Mouse (Mus musculus) liver, embryonic 13.5 days (tissue): ENCODE measurements around the gene Tspan8. TPM values are rescaled to one million over a fixed set of nuclear protein-coding genes. Genes with fewer than 3 reads are reported as not detected.
"Not testable (repeated sequence)": the region's sequence is repeated elsewhere in the genome, so short reads cannot be mapped to it uniquely, and the experiment has no call there.

Experiments used
- ATAC-seq: fragments of 200-750 bp; cut with Nextera tagmentation; 2 replicates; pipeline ENCODE4 v1.8.0; 2017; ENCODE audit warnings: low read depth, mild to moderate bottlenecking, moderate number of reproducible peaks, moderate library complexity
- DNase-seq: peaks from one replicate; pipeline ENCODE4 v3.0.0; 2022
- H3K27ac ChIP-seq: fragments of 300-500 bp; sonication (generic); 2 replicates; pipeline ENCODE4 v1.5.1; 2015; ENCODE audit warnings: moderate library complexity, mild to moderate bottlenecking, inconsistent platforms
- H3K27me3 ChIP-seq: fragments of 300-500 bp; sonication (generic); 2 replicates; pipeline ENCODE4 v1.6.1; 2015; ENCODE audit warnings: mild to moderate bottlenecking, inconsistent platforms
- H3K36me3 ChIP-seq: fragments of 300-500 bp; sonication (generic); 2 replicates; pipeline ENCODE4 v1.6.1; 2015; ENCODE audit warnings: mild to moderate bottlenecking, inconsistent platforms
- H3K4me1 ChIP-seq: fragments of 300-500 bp; sonication (generic); replicated peaks from 2 replicates; pipeline ENCODE4 v1.6.1; 2015; ENCODE audit warnings: inconsistent platforms
- H3K4me2 ChIP-seq: fragments of 300-500 bp; sonication (generic); 2 replicates; pipeline ENCODE4 v1.6.1; 2015; ENCODE audit warnings: inconsistent platforms, mild to moderate bottlenecking, moderate library complexity
- H3K4me3 ChIP-seq: fragments of 300-500 bp; sonication (generic); replicated peaks from 2 replicates; pipeline ENCODE4 v1.5.1; 2015; ENCODE audit warnings: mild to moderate bottlenecking, inconsistent platforms
- H3K9ac ChIP-seq: fragments of 300-500 bp; sonication (generic); 2 replicates; pipeline ENCODE4 v1.6.1; 2015; ENCODE audit warnings: mild to moderate bottlenecking, inconsistent platforms
- H3K9me3 ChIP-seq: fragments of 300-500 bp; sonication (generic); replicated peaks from 2 replicates; pipeline ENCODE4 v1.6.1; 2016; ENCODE audit warnings: inconsistent platforms
- WGBS: fragments of 180-500 bp; shearing (Covaris S2); methylation state at CpG from one replicate; pipeline ENCODE4 v1.1.7; 2015; ENCODE audit not compliant: insufficient replicate concordance; 5-methylcytosine and 5-hydroxymethylcytosine counted together
- polyA plus RNA-seq: library from polyadenylated mRNA; unstranded; fragments of >200 nt; fragmentation: Nextera tagmentation; extraction: Ambion mirVana; gene quantifications from 2 replicates; pipeline ENCODE4 v1.2.1, GENCODE M21; 2015

The Tspan8 gene
- polyA plus RNA-seq, 1 experiment from 2014 or later: 63.1 TPM

- H3K4me2 ChIP-seq, H3K27me3 ChIP-seq, H3K4me1 ChIP-seq: not testable (repeated sequence)
These were observed 13.6 kb upstream of the Tspan8 start for GRCm38 (mm10) chr10:115803013-115803412.

GRCm38 (mm10) chr10:115803765-115804164 is 12.9 kb upstream of the Tspan8 start:
- H3K9me3 ChIP-seq: 0 out of 2 replicates have a peak, but pooled peaks cover 2% of the 10 kb centered on the region
- H3K9ac ChIP-seq: no peak overlapping the region
- no peaks in the 10 kb centered on the region for H3K27me3 ChIP-seq
- H3K36me3 ChIP-seq: no peaks in the 10 kb centered on the region
- no peaks in the 10 kb centered on the region; the same call in 1 of the 2 replicates for H3K4me1 ChIP-seq
- no peak overlapping the region for H3K4me3 ChIP-seq
- 36% methylated on average over 2 of the region's 2 CpGs for WGBS
- DNase-seq (no peak), ATAC-seq (no peak)
- H3K27ac ChIP-seq: no peak overlapping the region
- no peak overlapping the region for H3K4me2 ChIP-seq

More at GRCm38 (mm10) chr10:115803013-115803412, 13.6 kb upstream of the Tspan8 start:
- H3K27ac ChIP-seq, H3K36me3 ChIP-seq, H3K9me3 ChIP-seq, H3K9ac ChIP-seq, DNase-seq, H3K4me3 ChIP-seq: not testable (repeated sequence)
- WGBS: 84% methylated on average over 9 of the region's 9 CpGs
- peak; percentile 42; the same call in 1 of the 2 replicates for ATAC-seq

- 0 out of 2 replicates have a peak, but pooled peaks cover 2% of the 10 kb centered on the region for H3K9me3 ChIP-seq
- H3K4me1 ChIP-seq: no peaks in the 10 kb centered on the region; the same call in 1 of the 2 replicates
These were observed 10.6 kb upstream of the Tspan8 start for GRCm38 (mm10) chr10:115805987-115806386.

GRCm38 (mm10) chr10:115809169-115809568 is 7.5 kb upstream of the Tspan8 start:
- no peaks in the 10 kb centered on the region for H3K27me3 ChIP-seq
- no peak for DNase-seq
- H3K4me2 ChIP-seq: no peak overlapping the region
- ATAC-seq: peak; percentile 30; the same call in 1 of the 2 replicates
- no peak overlapping the region for H3K27ac ChIP-seq
- H3K4me1 ChIP-seq: no peaks in the 10 kb centered on the region
- no peak overlapping the region for H3K9ac ChIP-seq
- H3K4me3 ChIP-seq: no peak overlapping the region
- H3K9me3 ChIP-seq: no peaks in the 10 kb centered on the region
- 67% methylated on average over 7 of the region's 7 CpGs for WGBS
- no peaks in the 10 kb centered on the region for H3K36me3 ChIP-seq

More at GRCm38 (mm10) chr10:115805987-115806386, 10.6 kb upstream of the Tspan8 start:
- Histone ChIP-seq H3K27ac (no peak overlapping the region), H3K27me3 (no peaks in the 10 kb centered on the region), H3K4me2 (no peak overlapping the region), H3K4me3 (no peak overlapping the region), H3K9ac (no peak overlapping the region), H3K36me3 (no peaks in the 10 kb centered on the region)
- DNase-seq (no peak), ATAC-seq (no peak)
- 25% methylated on average over 5 of the region's 5 CpGs for WGBS

DNA sequence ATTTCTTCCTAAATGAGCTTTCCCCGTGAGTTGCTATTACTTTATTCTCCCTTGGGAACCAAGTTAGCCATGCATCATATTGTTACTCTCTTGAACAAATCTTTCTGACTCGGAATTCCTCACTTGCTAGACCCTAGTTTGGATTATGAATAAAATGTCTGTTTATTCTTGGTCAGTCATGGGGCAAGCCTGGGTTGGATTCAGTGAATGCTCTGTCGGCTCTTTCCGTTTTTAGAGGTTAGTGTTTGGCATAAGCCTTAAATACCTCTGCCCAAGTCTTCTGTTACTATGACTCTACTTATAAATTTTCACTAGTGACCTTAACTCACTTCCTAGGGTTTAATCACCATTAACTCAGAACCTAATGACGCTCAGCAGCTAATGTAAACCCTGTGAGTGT is 5.1 kb upstream of the Tspan8 start:
- Histone ChIP-seq H3K4me3 (no peak overlapping the region), H3K4me2 (no peak overlapping the region), H3K9ac (no peak overlapping the region), H3K27me3 (no peaks in the 10 kb centered on the region), H3K27ac (no peak overlapping the region), H3K36me3 (no peaks in the 10 kb centered on the region), H3K9me3 (no peaks in the 10 kb centered on the region), H3K4me1 (peaks cover 21% of the 10 kb centered on the region)
- ATAC-seq: no peak
- DNase-seq: no peak
- WGBS: 67% methylated on average over 5 of the region's 5 CpGs

- DNase-seq: no peak
- ATAC-seq: no peak
- H3K4me2 ChIP-seq: no peak overlapping the region
These were observed 1.8 kb upstream of the Tspan8 start for GRCm38 (mm10) chr10:115814878-115815277.

DNA sequence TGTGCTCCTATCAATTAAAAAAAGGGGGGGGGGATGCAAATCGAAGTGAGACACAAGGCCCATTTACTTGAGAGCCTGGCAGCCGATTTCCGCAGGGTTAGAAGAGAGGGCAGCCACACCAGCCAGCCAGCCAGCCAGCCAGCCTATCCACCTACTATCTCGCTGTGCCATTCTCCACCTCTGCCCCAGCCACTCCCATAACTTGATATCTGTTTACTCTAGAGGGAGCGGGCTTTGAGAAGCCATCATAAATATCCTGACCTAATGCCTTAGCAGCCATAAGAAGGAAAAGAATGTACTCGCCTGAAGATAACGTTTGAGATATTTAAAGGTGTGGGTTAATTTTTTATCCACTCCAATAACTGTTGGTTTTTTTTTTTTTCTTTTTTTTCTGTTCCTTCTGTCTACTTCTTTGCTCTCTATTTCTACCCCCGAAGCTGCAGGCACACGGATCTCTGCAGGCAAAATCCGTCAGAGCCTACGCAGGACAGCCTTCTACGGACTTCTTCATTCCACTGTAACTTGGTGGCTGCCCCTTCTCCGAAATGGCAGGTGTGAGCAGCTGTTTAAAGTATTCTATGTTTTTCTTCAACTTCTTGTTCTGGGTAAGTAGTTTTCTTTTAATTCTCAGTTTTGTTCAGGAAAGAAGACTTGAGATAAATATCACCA is 558 bp downstream of the Tspan8 start:
- Histone ChIP-seq H3K27ac (peak overlapping the region; percentile 96), H3K27me3 (no peaks in the 10 kb centered on the region), H3K9me3 (no peaks in the 10 kb centered on the region), H3K4me2 (peak overlapping the region; percentile 58), H3K4me1 (peaks cover 46% of the 10 kb centered on the region), H3K9ac (peak overlapping the region; percentile 86), H3K4me3 (peak overlapping the region; percentile 68), H3K36me3 (peaks cover 18% of the 10 kb centered on the region)
- DNase-seq (peak; percentile 74), ATAC-seq (peak; percentile 100)
- 7% methylated on average over 13 of the region's 13 CpGs for WGBS

More at GRCm38 (mm10) chr10:115814878-115815277, 1.8 kb upstream of the Tspan8 start:
- WGBS: 77% methylated on average over 11 of the region's 11 CpGs
- Histone ChIP-seq H3K9ac (no peak overlapping the region), H3K36me3 (0 out of 2 replicates have a peak, but pooled peaks cover 4% of the 10 kb centered on the region), H3K4me3 (no peak overlapping the region), H3K9me3 (no peaks in the 10 kb centered on the region), H3K27ac (no peak overlapping the region), H3K27me3 (no peaks in the 10 kb centered on the region), H3K4me1 (peaks cover 34% of the 10 kb centered on the region)

DNA sequence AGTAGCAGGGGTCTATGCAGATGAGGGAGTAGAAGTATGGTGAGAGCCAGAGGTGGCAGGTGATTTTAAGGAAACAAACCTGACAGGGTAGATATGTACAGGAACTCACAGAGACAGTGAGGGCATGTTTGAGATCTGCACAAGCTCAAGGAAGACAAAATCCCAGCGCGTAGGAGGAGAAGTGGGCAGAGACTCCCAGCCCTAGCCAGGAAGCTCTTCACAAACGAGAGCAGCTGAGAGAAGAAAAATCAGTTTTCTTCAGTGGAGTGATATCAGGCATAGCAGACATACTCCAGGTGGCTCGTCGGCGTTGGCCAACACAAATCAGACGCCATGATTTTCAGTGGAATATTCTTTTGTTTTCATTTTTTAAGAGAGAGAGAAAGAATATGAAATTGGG is 8.7 kb downstream of the Tspan8 start:
- H3K4me2 ChIP-seq: no peak overlapping the region
- WGBS: 73% methylated on average over 7 of the region's 7 CpGs
- DNase-seq: no peak

DNA sequence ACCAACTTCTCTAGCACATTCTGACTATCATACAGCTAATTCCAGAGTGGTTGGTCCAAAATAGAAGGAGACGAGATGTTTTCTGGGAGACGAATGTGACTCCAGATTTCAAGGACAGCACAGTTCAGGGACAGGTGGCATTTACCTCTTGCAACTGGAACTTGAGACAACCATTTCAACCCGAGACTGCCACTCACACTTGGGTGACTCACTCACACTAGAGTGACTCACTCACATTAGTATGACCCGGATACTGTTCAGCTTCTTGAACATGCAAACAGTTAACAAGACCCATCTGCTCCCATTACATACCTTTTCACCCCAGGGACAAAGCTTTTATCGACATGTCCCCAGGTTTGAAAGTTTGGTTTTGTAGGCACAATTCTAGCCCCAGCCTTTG is 12.2 kb downstream of the Tspan8 start:
- Histone ChIP-seq H3K27ac (no peak overlapping the region), H3K27me3 (no peaks in the 10 kb centered on the region), H3K9ac (no peak overlapping the region), H3K9me3 (no peaks in the 10 kb centered on the region), H3K36me3 (peaks cover 79% of the 10 kb centered on the region), H3K4me1 (peaks cover 14% of the 10 kb centered on the region), H3K4me2 (no peak overlapping the region), H3K4me3 (no peak overlapping the region)
- WGBS: 90% methylated on average over 5 of the region's 5 CpGs
- no peak for ATAC-seq
- DNase-seq: no peak

More for the DNA sequence above, 8.7 kb downstream of the Tspan8 start:
- Histone ChIP-seq H3K9me3 (no peaks in the 10 kb centered on the region), H3K27me3 (no peaks in the 10 kb centered on the region), H3K27ac (no peak overlapping the region), H3K9ac (no peak overlapping the region), H3K36me3 (peaks cover 68% of the 10 kb centered on the region), H3K4me1 (peaks cover 12% of the 10 kb centered on the region), H3K4me3 (no peak overlapping the region)
- no peak for ATAC-seq

DNA sequence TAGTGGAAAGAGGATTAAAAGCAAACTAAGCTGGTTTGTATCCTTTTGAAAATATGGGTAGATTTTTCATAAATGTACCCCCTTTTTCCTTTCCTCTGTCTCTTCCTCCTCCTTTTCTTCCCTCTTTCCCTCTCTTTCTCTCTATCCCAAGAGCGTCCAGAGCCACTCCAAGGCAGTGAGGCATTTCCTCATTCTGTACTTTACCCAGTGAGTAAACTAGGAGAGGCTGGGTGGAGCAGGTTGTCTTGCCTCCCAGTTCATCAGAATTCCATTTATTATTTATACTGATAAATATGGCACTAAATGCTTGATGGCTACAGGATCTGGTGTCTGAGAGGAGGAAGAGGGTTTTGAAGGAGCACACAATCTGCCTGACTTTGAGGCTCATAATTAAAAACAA is 13.1 kb downstream of the Tspan8 start:
- DNase-seq (no peak), ATAC-seq (no peak)
- H3K9ac ChIP-seq: no peak overlapping the region
- no peak overlapping the region for H3K27ac ChIP-seq
- H3K4me3 ChIP-seq: no peak overlapping the region
- H3K27me3 ChIP-seq: no peaks in the 10 kb centered on the region
- no peak overlapping the region for H3K4me2 ChIP-seq
- H3K4me1 ChIP-seq: peaks cover 22% of the 10 kb centered on the region
- peaks cover 82% of the 10 kb centered on the region for H3K36me3 ChIP-seq
- WGBS: 63% methylated on average over 1 of the region's 1 CpGs
- H3K9me3 ChIP-seq: no peaks in the 10 kb centered on the region

- no peaks in the 10 kb centered on the region for H3K9me3 ChIP-seq
- 82% methylated on average over 3 of the region's 3 CpGs for WGBS
- no peak overlapping the region for H3K4me2 ChIP-seq
- H3K9ac ChIP-seq: no peak overlapping the region
- no peak overlapping the region for H3K4me3 ChIP-seq
- H3K27me3 ChIP-seq: no peaks in the 10 kb centered on the region
- no peak overlapping the region for H3K27ac ChIP-seq
- H3K36me3 ChIP-seq: peaks cover 85% of the 10 kb centered on the region
- ATAC-seq: no peak
- DNase-seq: no peak
- peaks cover 22% of the 10 kb centered on the region for H3K4me1 ChIP-seq
These were observed 14.1 kb downstream of the Tspan8 start for GRCm38 (mm10) chr10:115830726-115831125.

- WGBS: 39% methylated on average over 6 of the region's 6 CpGs
- DNase-seq (peak; percentile 13), ATAC-seq (peak; percentile 89)
- Histone ChIP-seq H3K27ac (0 out of 2 replicates have a peak overlapping the region, but pooled peaks have one; percentile 23), H3K36me3 (peaks cover 96% of the 10 kb centered on the region), H3K27me3 (no peaks in the 10 kb centered on the region), H3K4me1 (peaks cover 22% of the 10 kb centered on the region), H3K9ac (no peak overlapping the region), H3K4me2 (0 out of 2 replicates have a peak overlapping the region, but pooled peaks have one; percentile 6), H3K9me3 (no peaks in the 10 kb centered on the region), H3K4me3 (no peak overlapping the region)
These were observed 17.4 kb downstream of the Tspan8 start for GRCm38 (mm10) chr10:115834017-115834416.
